ENCODE assay signal across 25 mouse cellular contexts in genomic region chr9:94382293-94382692, GRCm38 (mm10).
DNase-seq lines count a peak whose midpoint lies in the region; ATAC-seq lines count a peak whose summit lies in the region.
"Had no signal": no experiment of that assay in that cellular context is flagged by ENCODE, and none has a peak within 500 bp of the region (broad histone marks: within the 10 kb centered on the region; RNA-seq: fewer than 3 reads in every experiment).

No protein-coding gene starts in this region.

- no peak overlapping the region for H3K4me3 ChIP-seq in hindbrain, embryonic 15.5 days
- H3K4me3 ChIP-seq in hindbrain, embryonic 12.5 days = no peak overlapping the region
- H3K4me3 ChIP-seq: embryonic facial prominence, embryonic 12.5 days; embryonic facial prominence, embryonic 15.5 days; gastrocnemius, adult 2 months; heart, embryonic 12.5 days had no signal

- 80% methylated on average over 2 of the region's 2 CpGs for WGBS in hindbrain, embryonic 15.5 days
- 91% methylated on average over 2 of the region's 2 CpGs for WGBS in hindbrain, embryonic 12.5 days

- intact Hi-C loops in left cerebral cortex, postnatal 4 days (cut with DNase I) = no loop called here
- intact Hi-C loops in left cerebral cortex, postnatal 25 days (cut with DNase I) = no loop called here

- 0 out of 2 replicates have a peak, but pooled peaks have one; percentile 54 for ATAC-seq in hindbrain, embryonic 15.5 days (ENCODE audit: low FRiP score, low read depth)
- no peak for ATAC-seq in hindbrain, embryonic 12.5 days (ENCODE audit: low FRiP score)
- no peak for ATAC-seq in monocyte, adult 5-6 weeks (replicated peaks; ENCODE audit: insufficient number of reproducible peaks, low FRiP score, low TSS enrichment, poor library complexity, severe bottlenecking)
- ATAC-seq: CD4-positive, CD25-positive, alpha-beta regulatory T cell, adult 4 months; forebrain, embryonic 14.5 days; forebrain, postnatal 0 days; inflammation-experienced regulatory T-cells, adult 6 months; intestine, embryonic 16.5 days had no signal

- H3K27ac ChIP-seq in hindbrain, embryonic 15.5 days (replicated peaks) = no peak overlapping the region
- no peak overlapping the region for H3K27ac ChIP-seq in hindbrain, embryonic 12.5 days
- H3K27ac ChIP-seq: embryonic facial prominence, embryonic 12.5 days; embryonic facial prominence, embryonic 15.5 days; gastrocnemius, adult 2 months; hindbrain, embryonic 14.5 days had no signal

- peak; percentile 33 to 60 for DNase-seq in cerebellum, postnatal 14 days
- no peak for DNase-seq in cerebellum, adult 9-11 months
- DNase-seq in left cerebral cortex, postnatal 4 days = peak; percentile 67
- no peak for DNase-seq in left cerebral cortex, postnatal 25 days (ENCODE audit: low spot score in 2 of 2)
- DNase-seq in brain, adult 2 months (ENCODE audit: low read depth, low spot score) = peak; percentile 32
- DNase-seq: adrenal gland, adult 2 months; adrenal gland, postnatal 14 days; forebrain, postnatal 0 days; gastrocnemius, adult 2 months; gastrocnemius, postnatal 14 days; heart, adult 11 months; heart, postnatal 14 days; heart, postnatal 4 days; kidney, adult 18-20 months had no signal

- H3K4me2 ChIP-seq in hindbrain, embryonic 15.5 days = no peak overlapping the region
- no peak overlapping the region for H3K4me2 ChIP-seq in hindbrain, embryonic 12.5 days (replicated peaks)
- H3K4me2 ChIP-seq: embryonic facial prominence, embryonic 12.5 days; embryonic facial prominence, embryonic 15.5 days; heart, embryonic 12.5 days; hindbrain, embryonic 14.5 days had no signal

- no peaks in the 10 kb centered on the region for H3K27me3 ChIP-seq in hindbrain, embryonic 15.5 days
- H3K27me3 ChIP-seq in hindbrain, embryonic 12.5 days = no peaks in the 10 kb centered on the region
- H3K27me3 ChIP-seq: embryonic facial prominence, embryonic 12.5 days; embryonic facial prominence, embryonic 15.5 days; heart, embryonic 12.5 days had no signal

- H3K9ac ChIP-seq in hindbrain, embryonic 15.5 days = no peak overlapping the region
- H3K9ac ChIP-seq in hindbrain, embryonic 12.5 days = no peak overlapping the region
- H3K9ac ChIP-seq: embryonic facial prominence, embryonic 12.5 days; embryonic facial prominence, embryonic 15.5 days; forebrain, postnatal 0 days; heart, embryonic 12.5 days; hindbrain, embryonic 14.5 days had no signal

- H3K36me3 ChIP-seq in hindbrain, embryonic 15.5 days = no peaks in the 10 kb centered on the region
- no peaks in the 10 kb centered on the region for H3K36me3 ChIP-seq in hindbrain, embryonic 12.5 days
- H3K36me3 ChIP-seq: embryonic facial prominence, embryonic 12.5 days; embryonic facial prominence, embryonic 15.5 days; heart, embryonic 12.5 days had no signal

- no peaks in the 10 kb centered on the region for H3K9me3 ChIP-seq in hindbrain, embryonic 15.5 days
- no peaks in the 10 kb centered on the region for H3K9me3 ChIP-seq in hindbrain, embryonic 12.5 days (replicated peaks)
- H3K9me3 ChIP-seq: embryonic facial prominence, embryonic 12.5 days; embryonic facial prominence, embryonic 15.5 days; heart, embryonic 12.5 days had no signal

- H3K4me1 ChIP-seq in hindbrain, embryonic 15.5 days (replicated peaks) = peaks cover 15% of the 10 kb centered on the region
- peaks cover 11% of the 10 kb centered on the region for H3K4me1 ChIP-seq in hindbrain, embryonic 12.5 days
- H3K4me1 ChIP-seq: embryonic facial prominence, embryonic 12.5 days; embryonic facial prominence, embryonic 15.5 days had no signal

Comparison
In these comparisons a context has a peak if more than half of its experiments do, and no peak if none do; other contexts are left out.
1. DNase-seq: peak in cerebellum, postnatal 14 days (2 of 2), left cerebral cortex, postnatal 4 days (single experiment) and brain, adult 2 months (single experiment); none in cerebellum, adult 9-11 months (single experiment) and left cerebral cortex, postnatal 25 days (0 of 2).